Mouse (Mus musculus): Measurements from ENCODE around the gene Kcnn4. TPM values are rescaled to one million over a fixed set of nuclear protein-coding genes. Genes with fewer than 3 reads are reported as not detected.
"Not testable (repeated sequence)": the region's sequence is repeated elsewhere in the genome, so short reads cannot be mapped to it uniquely, and the experiment has no call there.

The Kcnn4 gene
- total RNA-seq, 1 experiment from 2014 or later: 0.21 TPM

GRCm38 (mm10) chr7:24391687-24392086, 21.6 kb downstream of the Kcnn4 start:
- no peak for DNase-seq

GRCm38 (mm10) chr7:24394054-24394453, 24.0 kb downstream of the Kcnn4 start:
- no peak for DNase-seq

GRCm38 (mm10) chr7:24394475-24395161, 24.6 kb downstream of the Kcnn4 start:
- no peak for DNase-seq

- no peak for DNase-seq
These were observed 26.8 kb downstream of the Kcnn4 start for GRCm38 (mm10) chr7:24396832-24397231.

GRCm38 (mm10) chr7:24398364-24398913, 28.4 kb downstream of the Kcnn4 start:
- no peak for DNase-seq

GRCm38 (mm10) chr7:24399256-24400081, 29.4 kb downstream of the Kcnn4 start, which contains the start of gene Smg9:
Gene Smg9 (plus strand): TSS chr7:24399619.
- DNase-seq: peak; percentile 97

- DNase-seq: no peak
These were observed 30.0 kb downstream of the Kcnn4 start for GRCm38 (mm10) chr7:24400082-24400452.

GRCm38 (mm10) chr7:24400489-24400888, 30.4 kb downstream of the Kcnn4 start:
- not testable (repeated sequence) for DNase-seq

- DNase-seq: no peak
These were observed 32.8 kb downstream of the Kcnn4 start for GRCm38 (mm10) chr7:24402851-24403250.

GRCm38 (mm10) chr7:24405649-24406048, 35.6 kb downstream of the Kcnn4 start:
- no peak for DNase-seq

- DNase-seq: peak; percentile 56
These were observed 36.7 kb downstream of the Kcnn4 start for GRCm38 (mm10) chr7:24406528-24407344.

GRCm38 (mm10) chr7:24408186-24408585, 38.1 kb downstream of the Kcnn4 start:
- DNase-seq: no peak

- DNase-seq: no peak
These were observed 40.1 kb downstream of the Kcnn4 start for GRCm38 (mm10) chr7:24410123-24410522.

GRCm38 (mm10) chr7:24410831-24411230, 40.8 kb downstream of the Kcnn4 start:
- DNase-seq: no peak

GRCm38 (mm10) chr7:24413630-24414029, 43.6 kb downstream of the Kcnn4 start:
- DNase-seq: no peak

GRCm38 (mm10) chr7:24415261-24415660, 45.2 kb downstream of the Kcnn4 start:
- no peak for DNase-seq

GRCm38 (mm10) chr7:24419579-24419978, 49.5 kb downstream of the Kcnn4 start:
- no peak for DNase-seq

- no peak for DNase-seq
These were observed 51.6 kb downstream of the Kcnn4 start for GRCm38 (mm10) chr7:24421648-24422047.

GRCm38 (mm10) chr7:24422251-24422650, 52.2 kb downstream of the Kcnn4 start:
- no peak for DNase-seq

- no peak for DNase-seq
These were observed 53.2 kb downstream of the Kcnn4 start for GRCm38 (mm10) chr7:24423107-24423763.

GRCm38 (mm10) chr7:24423956-24424732, 54.1 kb downstream of the Kcnn4 start:
- peak; percentile 33 for DNase-seq

Data from adrenal gland, postnatal 25 days (tissue).